Mouse (Mus musculus) frontal cortex, adult 2 months (tissue): ENCODE data around the gene Klhdc10. TPM values are rescaled to one million over a fixed set of nuclear protein-coding genes. Genes with fewer than 3 reads are reported as not detected.
A peak's percentile ranks its signal among the peaks of the same experiment; 100 is the strongest.
"Not testable (repeated sequence)": the region's sequence is repeated elsewhere in the genome, so short reads cannot be mapped to it uniquely, and the experiment has no call there.

Source experiments
- DNase-seq, 2 experiments: peaks; one replicate each; pipeline ENCODE4 v3.0.0; 2022; ENCODE audit warnings: low spot score in 1 of 2; ENCODE audit errors: extremely low spot score in 1 of 2
- polyA plus RNA-seq: library from polyadenylated mRNA; depleted of rRNA; stranded (reverse); fragments of >200 nt; gene quantifications from 2 replicates; pipeline ENCODE4 v1.2.3, GENCODE M21; 2012; rRNA removed

Klhdc10 gene
- 55.5 and 62.7 TPM in 2 replicates for polyA plus RNA-seq

GRCm38 (mm10) chr6:30401308-30402015 is at the start of gene Klhdc10:
Klhdc10 (plus strand) TSS chr6:30401868.
- peak; percentile 99 to 100 for DNase-seq

DNA sequence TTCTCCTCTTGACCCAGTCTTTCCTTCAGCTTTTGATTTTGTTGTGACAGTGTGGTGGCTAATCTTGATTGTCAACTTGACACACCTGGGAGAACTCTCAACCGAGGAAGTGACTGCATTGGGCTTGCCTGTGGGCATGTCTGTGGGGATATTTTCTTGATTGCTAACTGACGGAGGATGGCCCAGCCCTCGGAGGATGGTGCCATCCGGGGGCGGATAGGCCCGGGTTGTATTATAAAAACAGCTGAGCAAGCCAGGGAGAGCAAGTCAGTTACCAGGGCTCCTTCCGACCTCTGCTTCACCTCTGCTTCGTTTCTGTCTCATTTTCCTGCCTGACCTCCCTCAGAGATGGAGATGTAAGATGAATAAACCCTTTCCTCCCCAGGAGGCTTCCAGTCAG is 48.9 kb upstream of the Klhdc10 start:
- no peak for DNase-seq

DNA sequence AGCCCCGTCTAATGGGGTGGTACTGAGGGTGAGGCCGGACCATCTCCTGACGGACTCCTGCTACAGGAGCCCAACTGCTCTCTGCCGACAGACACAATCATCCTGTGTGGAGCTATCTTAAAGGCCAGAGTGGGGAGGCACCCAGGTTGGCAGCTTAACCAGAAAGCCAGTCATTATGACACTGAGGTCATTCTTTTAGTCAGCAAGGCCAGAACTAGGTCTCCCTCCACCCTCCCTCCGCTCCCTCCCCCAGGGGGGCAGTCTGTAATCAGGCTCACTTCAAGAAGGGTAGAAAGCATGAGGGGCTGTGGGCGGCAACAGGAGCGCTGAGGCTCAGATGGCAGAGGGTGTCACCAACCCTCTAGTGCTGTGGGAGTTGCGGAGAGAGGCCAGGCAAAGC is 48.0 kb upstream of the Klhdc10 start:
- no peak for DNase-seq

- DNase-seq, result no peak
These were observed 46.9 kb upstream of the Klhdc10 start for GRCm38 (mm10) chr6:30354760-30355159.

GRCm38 (mm10) chr6:30355701-30356100 is 46.0 kb upstream of the Klhdc10 start:
- DNase-seq, result no peak

DNA sequence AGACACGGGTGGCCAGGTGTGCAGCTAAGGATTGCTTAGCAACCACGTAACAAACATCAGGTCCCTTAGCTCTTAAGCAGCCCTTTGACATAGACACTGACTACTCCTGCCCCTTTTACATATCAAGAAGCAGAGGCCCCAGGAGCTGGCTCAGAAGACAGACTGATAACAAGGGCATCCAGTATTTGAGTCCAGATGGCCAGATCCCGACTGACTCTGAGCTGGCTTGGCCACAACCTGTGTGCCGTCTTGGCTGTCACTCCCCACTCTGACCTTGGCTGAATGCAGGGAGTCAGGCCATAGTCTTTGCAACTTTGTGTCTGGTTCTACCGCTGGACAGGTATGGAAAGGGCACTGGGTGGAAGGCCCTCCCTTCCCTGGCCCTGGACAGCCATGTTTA is 45.5 kb upstream of the Klhdc10 start:
- no peak for DNase-seq

DNA sequence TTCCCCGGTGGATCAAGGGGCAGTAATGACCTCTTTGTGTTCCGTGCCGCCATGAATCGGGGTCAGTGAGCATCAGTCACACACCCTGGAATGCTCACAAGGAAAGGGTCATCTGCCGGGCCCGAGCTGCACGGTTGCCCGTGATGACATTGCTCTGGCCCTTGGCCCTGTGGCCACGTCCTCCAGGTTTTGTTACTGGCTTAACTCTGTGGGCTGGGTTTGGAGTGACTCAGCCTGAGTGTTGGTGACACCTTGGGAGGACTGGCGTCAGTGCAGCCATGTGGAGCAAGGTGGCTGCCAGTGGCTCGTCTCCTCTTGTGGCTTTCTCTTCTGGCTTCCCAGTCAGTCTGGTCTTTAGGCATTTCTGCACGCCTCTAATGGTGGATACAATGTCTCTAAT is 45.0 kb upstream of the Klhdc10 start:
- no peak for DNase-seq

DNA sequence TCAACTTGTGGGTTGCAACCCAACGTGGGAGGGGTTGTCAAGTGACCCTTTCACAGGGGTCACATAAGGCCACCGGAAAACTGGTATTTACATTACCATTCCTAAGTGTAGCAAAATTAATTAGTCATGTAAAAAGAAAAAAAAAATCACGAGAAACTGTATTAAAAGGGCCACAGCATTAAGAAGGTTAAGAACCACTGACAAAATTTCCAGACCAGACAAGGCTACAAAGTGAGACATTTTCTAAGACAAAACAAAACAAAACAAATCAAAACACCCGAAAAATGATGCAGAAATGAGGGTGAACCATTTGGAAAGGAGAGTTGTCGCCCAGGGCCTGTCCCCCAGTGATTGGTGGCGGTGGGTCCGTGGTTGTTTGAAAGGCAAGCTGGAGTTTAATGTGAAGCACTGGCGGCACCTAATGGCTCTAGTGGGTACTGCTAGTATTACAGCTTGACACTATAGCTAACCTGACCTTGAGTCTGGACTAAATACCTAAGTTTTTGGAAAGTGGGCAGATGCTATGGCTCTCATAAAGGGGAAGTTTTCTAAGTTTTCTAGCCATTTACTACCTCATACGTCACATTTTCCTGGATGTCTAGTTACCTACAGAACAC is 44.0 kb upstream of the Klhdc10 start:
- peak; percentile 50 to 90 for DNase-seq

- DNase-seq, result no peak
These were observed 41.7 kb upstream of the Klhdc10 start for GRCm38 (mm10) chr6:30359762-30360509.

- DNase-seq, result no peak
These were observed 37.9 kb upstream of the Klhdc10 start for GRCm38 (mm10) chr6:30363808-30364207.

- DNase-seq, result no peak
These were observed 32.4 kb upstream of the Klhdc10 start for GRCm38 (mm10) chr6:30369291-30369690.

DNA sequence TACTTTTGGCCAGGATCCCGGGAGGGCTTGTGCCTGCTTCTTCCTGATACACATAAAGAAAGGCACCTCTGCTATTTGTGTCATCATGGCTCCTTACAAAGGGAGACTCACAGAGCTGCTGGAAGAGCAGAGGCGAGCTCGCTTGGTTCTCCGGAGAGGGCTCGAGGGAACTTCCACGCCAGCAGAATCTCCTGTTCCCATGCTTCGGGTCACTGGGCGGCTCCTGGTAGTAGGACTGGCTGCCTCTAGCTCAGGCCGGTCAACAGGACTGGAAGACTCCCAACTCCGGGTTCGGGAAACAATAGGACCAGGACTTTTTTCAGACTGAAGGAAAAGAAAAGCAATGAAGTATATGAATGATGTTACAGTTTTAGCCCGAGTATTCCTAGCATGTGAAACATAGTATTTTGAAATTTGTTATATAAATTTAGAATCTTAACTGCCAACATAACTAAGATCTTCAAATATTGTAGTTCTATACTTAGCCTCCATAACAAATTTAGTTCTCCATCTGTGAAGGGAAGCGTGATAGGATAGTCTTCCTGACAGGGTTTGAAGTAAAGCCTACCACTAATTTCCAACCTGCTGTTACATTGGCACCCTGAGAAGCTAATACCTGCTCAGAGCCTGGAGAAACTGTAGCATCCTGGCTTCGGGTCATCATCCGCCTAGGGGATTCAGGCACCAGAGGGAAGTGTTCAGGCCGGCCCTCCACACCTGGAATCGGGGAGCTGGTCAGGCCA is 28.9 kb upstream of the Klhdc10 start:
- DNase-seq, result peak in 1 of 2 experiments; percentile 29

GRCm38 (mm10) chr6:30374731-30375510 is 26.7 kb upstream of the Klhdc10 start:
- DNase-seq, result no peak

GRCm38 (mm10) chr6:30375791-30376190 is 25.9 kb upstream of the Klhdc10 start:
- DNase-seq, result no peak

- no peak for DNase-seq
These were observed 20.6 kb upstream of the Klhdc10 start for GRCm38 (mm10) chr6:30381116-30381515.

DNA sequence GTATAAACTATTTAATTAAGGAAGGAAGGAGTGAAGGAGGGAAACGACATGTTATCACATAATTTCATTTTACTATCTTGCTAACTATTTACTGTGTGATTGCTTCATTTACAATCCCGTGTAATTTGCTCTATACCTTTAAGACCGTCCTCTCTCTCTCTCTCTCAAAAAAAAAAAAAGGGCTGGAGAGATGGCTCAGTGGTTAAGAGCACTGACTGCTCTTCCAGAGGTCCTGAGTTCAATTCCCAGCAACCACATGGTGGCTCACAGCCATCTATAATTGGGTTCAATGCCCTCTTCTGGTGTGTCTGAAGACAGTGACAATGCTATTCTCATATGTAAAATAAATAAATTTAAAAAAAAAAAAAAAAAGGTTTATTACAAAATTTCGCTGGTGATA is 11.4 kb upstream of the Klhdc10 start:
- not testable (repeated sequence) for DNase-seq

DNA sequence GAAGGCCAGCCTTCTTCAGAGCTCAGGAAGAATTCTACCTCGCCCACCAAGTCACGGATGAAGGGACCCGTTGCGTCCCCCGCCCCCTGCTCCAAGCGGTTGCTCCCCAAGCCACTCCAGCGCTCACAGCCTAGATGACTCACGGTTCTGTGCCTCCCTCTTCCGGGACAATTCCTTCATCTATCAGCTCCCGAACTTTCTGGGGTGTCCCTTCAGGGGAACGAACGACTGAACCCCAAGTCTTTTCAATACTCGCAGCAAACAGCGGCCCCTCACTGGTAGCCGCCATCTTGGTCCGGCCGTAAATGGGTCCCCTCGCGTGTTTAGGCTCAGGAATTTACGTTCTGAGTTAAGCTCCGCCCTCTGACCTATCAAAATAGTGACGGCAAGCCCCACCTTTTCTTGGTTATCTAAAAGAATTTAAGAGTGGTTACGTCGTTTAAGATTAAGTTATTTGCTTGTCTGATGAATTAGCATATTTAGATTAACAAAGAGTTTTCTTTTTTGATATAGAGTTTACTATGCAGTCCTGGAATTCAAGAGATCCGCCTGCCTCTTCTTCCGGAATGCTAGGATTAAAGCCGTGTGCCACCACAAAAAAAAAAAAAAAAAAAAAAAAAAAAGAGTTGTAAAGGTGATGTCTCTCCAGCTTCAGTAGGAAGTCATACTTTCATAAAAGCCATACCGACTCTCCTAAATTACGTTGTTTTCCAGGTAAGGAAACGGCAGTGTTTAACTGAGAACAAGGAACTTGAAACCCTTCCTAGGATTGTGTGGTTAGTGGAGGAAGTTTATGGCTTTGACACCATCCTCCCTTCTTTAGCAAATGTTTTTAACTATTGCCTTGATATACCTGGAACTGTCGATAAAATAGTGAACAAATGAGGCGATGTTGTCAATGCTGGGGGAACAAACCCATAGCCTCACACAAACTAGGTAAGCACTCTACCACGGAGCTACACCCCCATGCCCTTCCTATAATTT is 10.7 kb upstream of the Klhdc10 start, which contains the start of gene Zc3hc1:
TSS of gene Zc3hc1 (minus strand) at position 315 of the 984 bp plus-strand sequence.
- DNase-seq, result peak; percentile 58 to 85

- DNase-seq, result no peak
These were observed 9.7 kb upstream of the Klhdc10 start for GRCm38 (mm10) chr6:30391996-30392395.

- no peak for DNase-seq
These were observed 1.5 kb upstream of the Klhdc10 start for GRCm38 (mm10) chr6:30400146-30400545.
